Mouse (Mus musculus): ENCODE results near the gene Nucb1. TPM values are rescaled to one million over a fixed set of nuclear protein-coding genes. Genes with fewer than 3 reads are reported as not detected.

Gene Nucb1
- 140 and 158 TPM in 2 replicates for polyA plus RNA-seq (2015; fragmentation: Nextera tagmentation; extraction: Ambion mirVana)

GRCm38 (mm10) chr7:45509912-45510787, at the start of gene Nucb1:
TSS of gene Nucb1 (minus strand) at chr7:45510406.
- WGBS: under 1% methylated on average over 44 of the region's 44 CpGs
- peak within 1 kb of the TSS; percentile 90 for H3K27ac ChIP-seq (replicated peaks)
- peak; percentile 93 for ATAC-seq (ENCODE audit: low FRiP score)

DNA sequence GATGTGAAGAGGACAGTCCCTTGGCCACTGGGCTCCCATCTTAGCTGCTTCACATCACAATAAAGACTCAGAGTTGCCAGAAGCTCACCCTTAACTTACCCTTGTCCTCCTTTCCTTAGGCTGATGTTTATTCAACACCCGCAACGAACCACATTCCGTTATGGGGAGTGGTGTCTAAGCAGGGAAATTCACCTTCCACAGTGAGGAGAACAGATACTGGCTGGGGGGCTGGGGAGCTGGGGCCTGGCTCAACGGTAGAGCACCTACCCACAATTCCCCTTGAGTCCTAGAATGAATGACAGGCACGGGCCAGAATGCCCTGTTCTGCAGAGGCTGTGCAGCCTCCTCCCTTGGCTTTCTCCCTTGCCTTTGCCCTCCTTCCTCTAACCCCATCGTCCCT, 48.7 kb upstream of the Nucb1 start:
- no peak overlapping the region for H3K9ac ChIP-seq (replicated peaks)
- no peak for ATAC-seq (ENCODE audit: low FRiP score)
- peaks cover 5% of the 10 kb centered on the region; the same call in 1 of the 2 replicates for H3K4me1 ChIP-seq
- no peak overlapping the region for H3K27ac ChIP-seq (replicated peaks)
- H3K9me3 ChIP-seq (replicated peaks): no peaks in the 10 kb centered on the region
- no peak overlapping the region for H3K4me2 ChIP-seq
- H3K4me3 ChIP-seq (replicated peaks): no peak overlapping the region
- 67% methylated on average over 6 of the region's 6 CpGs for WGBS
- no peaks in the 10 kb centered on the region for H3K36me3 ChIP-seq
- H3K27me3 ChIP-seq (replicated peaks): no peaks in the 10 kb centered on the region

More at GRCm38 (mm10) chr7:45509912-45510787, at the start of gene Nucb1:
- Histone ChIP-seq H3K9me3 (replicated peaks) (no peaks in the 10 kb centered on the region), H3K36me3 (peaks cover 24% of the 10 kb centered on the region), H3K4me2 (peak within 1 kb of the TSS; percentile 97), H3K4me3 (replicated peaks) (peak within 1 kb of the TSS; percentile 84), H3K9ac (replicated peaks) (peak within 1 kb of the TSS; percentile 86), H3K4me1 (peaks cover 19% of the 10 kb centered on the region), H3K27me3 (replicated peaks) (no peaks in the 10 kb centered on the region)

DNA sequence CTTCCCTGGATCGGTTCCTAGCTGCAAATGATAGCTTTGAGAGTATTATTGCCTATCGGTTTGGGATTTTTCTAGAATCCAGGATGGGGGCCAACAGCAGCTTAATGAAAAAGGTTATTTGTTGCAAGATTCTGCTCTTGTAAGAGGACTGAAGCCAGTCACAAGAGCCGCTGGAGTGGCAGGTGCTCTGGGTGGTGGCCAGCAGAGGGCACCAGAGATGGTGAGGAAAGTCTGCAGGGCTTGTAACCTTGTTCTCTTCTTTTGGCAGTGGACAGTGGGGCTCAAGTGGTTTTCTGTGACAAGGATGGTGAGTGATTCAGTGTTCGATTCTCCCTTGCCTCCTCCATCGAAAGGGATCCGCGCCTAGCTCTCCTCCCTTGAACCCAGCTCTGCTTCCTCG, 45.6 kb upstream of the Nucb1 start:
- Histone ChIP-seq H3K27ac (replicated peaks) (no peak overlapping the region), H3K27me3 (replicated peaks) (no peaks in the 10 kb centered on the region)

DNA sequence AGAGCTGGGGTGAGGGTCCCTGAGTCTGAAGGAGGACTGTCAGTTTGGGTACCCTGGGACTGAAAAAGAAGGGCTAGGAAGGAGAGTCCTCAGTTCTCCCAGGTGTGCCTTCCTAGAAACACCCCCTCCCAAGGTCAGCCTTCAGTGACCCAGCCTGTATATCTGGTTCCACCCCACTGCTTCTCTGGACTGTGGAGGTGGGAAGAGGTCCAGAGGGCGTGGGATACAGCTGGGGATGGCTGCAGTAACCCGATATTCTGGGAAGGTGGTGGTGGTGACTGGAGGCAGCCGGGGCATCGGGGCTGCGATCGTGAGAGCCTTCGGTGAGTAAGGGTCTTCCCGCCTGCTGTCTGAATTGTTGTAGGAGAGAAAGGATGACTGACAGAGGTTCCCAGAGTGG, 44.5 kb upstream of the Nucb1 start, which contains the start of gene Hsd17b14:
Hsd17b14 (plus strand) TSS at position 150 of the 400 bp plus-strand sequence.
- WGBS: 56% methylated on average over 8 of the region's 8 CpGs
- no peaks in the 10 kb centered on the region for H3K36me3 ChIP-seq
- no peak for ATAC-seq (ENCODE audit: low FRiP score)
- H3K4me3 ChIP-seq (replicated peaks): no peak within 1 kb of the TSS
- no peak within 1 kb of the TSS for H3K27ac ChIP-seq (replicated peaks)
- H3K9me3 ChIP-seq (replicated peaks): no peaks in the 10 kb centered on the region
- H3K4me2 ChIP-seq: no peak within 1 kb of the TSS
- no peaks in the 10 kb centered on the region for H3K27me3 ChIP-seq (replicated peaks)
- no peak within 1 kb of the TSS for H3K9ac ChIP-seq (replicated peaks)
- no peaks in the 10 kb centered on the region for H3K4me1 ChIP-seq

More for the DNA sequence above, 45.6 kb upstream of the Nucb1 start:
- no peak overlapping the region for H3K4me3 ChIP-seq (replicated peaks)
- H3K4me1 ChIP-seq: no peaks in the 10 kb centered on the region
- H3K9me3 ChIP-seq (replicated peaks): no peaks in the 10 kb centered on the region
- no peak overlapping the region for H3K9ac ChIP-seq (replicated peaks)
- H3K36me3 ChIP-seq: no peaks in the 10 kb centered on the region
- no peak overlapping the region for H3K4me2 ChIP-seq
- WGBS: 37% methylated on average over 8 of the region's 8 CpGs
- ATAC-seq (ENCODE audit: low FRiP score): no peak

GRCm38 (mm10) chr7:45553990-45554389, 43.8 kb upstream of the Nucb1 start:
- Histone ChIP-seq H3K27me3 (replicated peaks) (no peaks in the 10 kb centered on the region), H3K4me2 (no peak overlapping the region), H3K4me1 (no peaks in the 10 kb centered on the region), H3K36me3 (no peaks in the 10 kb centered on the region), H3K9me3 (replicated peaks) (no peaks in the 10 kb centered on the region), H3K9ac (replicated peaks) (no peak overlapping the region), H3K4me3 (replicated peaks) (no peak overlapping the region), H3K27ac (replicated peaks) (no peak overlapping the region)
- ATAC-seq (ENCODE audit: low FRiP score): no peak
- 89% methylated on average over 2 of the region's 2 CpGs for WGBS

DNA sequence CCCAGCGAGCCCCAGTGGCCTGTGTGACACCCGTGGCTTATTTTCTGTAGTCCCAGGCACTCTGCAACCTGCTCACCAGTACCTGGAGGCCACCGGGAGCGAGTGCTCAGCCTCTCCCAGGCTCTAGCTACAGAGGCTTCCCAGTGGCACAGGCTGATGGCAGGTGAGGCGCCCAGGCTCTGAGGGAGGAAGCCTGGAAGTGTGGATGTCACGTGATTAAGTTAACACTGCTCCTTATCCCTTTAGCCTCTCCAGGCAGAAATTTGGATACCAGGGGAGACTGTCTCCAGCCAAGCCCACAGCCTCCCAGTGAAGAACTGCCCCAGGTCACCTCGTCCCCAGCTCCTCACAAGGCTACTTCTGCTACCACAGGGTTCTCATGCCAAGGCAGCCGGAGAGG, 43.3 kb upstream of the Nucb1 start:
- H3K9ac ChIP-seq (replicated peaks): no peak overlapping the region
- H3K27ac ChIP-seq (replicated peaks): no peak overlapping the region
- no peaks in the 10 kb centered on the region for H3K27me3 ChIP-seq (replicated peaks)
- ATAC-seq (ENCODE audit: low FRiP score): no peak
- H3K4me3 ChIP-seq (replicated peaks): no peak overlapping the region
- H3K4me1 ChIP-seq: no peaks in the 10 kb centered on the region
- no peaks in the 10 kb centered on the region for H3K9me3 ChIP-seq (replicated peaks)
- H3K36me3 ChIP-seq: no peaks in the 10 kb centered on the region
- WGBS: 71% methylated on average over 8 of the region's 8 CpGs
- no peak overlapping the region for H3K4me2 ChIP-seq

DNA sequence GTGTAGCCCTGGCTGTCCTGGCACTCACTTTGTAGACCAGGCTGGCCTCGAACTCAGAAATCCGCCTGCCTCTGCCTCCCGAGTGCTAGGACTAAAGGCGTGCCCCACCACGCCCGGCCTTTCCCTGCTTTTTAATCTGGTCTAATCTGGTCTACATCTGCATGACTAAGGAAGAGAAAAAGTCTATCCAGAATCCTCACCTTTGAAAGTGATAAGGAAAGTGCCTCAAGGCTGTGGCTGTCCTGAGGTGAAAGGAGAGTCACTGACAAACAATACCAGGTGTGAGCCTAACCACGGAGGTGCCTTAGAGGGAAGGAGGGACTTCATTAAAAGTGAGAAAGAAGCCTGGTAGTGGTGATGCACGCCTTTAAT, 41.3 kb upstream of the Nucb1 start:
- Histone ChIP-seq H3K9me3 (replicated peaks) (no peaks in the 10 kb centered on the region), H3K27ac (replicated peaks) (no peak overlapping the region), H3K36me3 (no peaks in the 10 kb centered on the region), H3K4me2 (no peak overlapping the region), H3K4me1 (no peaks in the 10 kb centered on the region), H3K4me3 (replicated peaks) (no peak overlapping the region), H3K27me3 (replicated peaks) (no peaks in the 10 kb centered on the region), H3K9ac (replicated peaks) (no peak overlapping the region)
- ATAC-seq (ENCODE audit: low FRiP score): no peak
- WGBS: 86% methylated on average over 8 of the region's 8 CpGs

GRCm38 (mm10) chr7:45550821-45551511, 40.8 kb upstream of the Nucb1 start:
- Histone ChIP-seq H3K9me3 (replicated peaks) (no peaks in the 10 kb centered on the region), H3K9ac (replicated peaks) (0 out of 2 replicates have a peak overlapping the region, but pooled peaks have one; percentile 10), H3K36me3 (no peaks in the 10 kb centered on the region), H3K4me3 (replicated peaks) (no peak overlapping the region), H3K27me3 (replicated peaks) (no peaks in the 10 kb centered on the region), H3K4me2 (no peak overlapping the region), H3K4me1 (no peaks in the 10 kb centered on the region), H3K27ac (replicated peaks) (no peak overlapping the region)
- no peak for ATAC-seq (ENCODE audit: low FRiP score)
- 76% methylated on average over 11 of the region's 11 CpGs for WGBS

DNA sequence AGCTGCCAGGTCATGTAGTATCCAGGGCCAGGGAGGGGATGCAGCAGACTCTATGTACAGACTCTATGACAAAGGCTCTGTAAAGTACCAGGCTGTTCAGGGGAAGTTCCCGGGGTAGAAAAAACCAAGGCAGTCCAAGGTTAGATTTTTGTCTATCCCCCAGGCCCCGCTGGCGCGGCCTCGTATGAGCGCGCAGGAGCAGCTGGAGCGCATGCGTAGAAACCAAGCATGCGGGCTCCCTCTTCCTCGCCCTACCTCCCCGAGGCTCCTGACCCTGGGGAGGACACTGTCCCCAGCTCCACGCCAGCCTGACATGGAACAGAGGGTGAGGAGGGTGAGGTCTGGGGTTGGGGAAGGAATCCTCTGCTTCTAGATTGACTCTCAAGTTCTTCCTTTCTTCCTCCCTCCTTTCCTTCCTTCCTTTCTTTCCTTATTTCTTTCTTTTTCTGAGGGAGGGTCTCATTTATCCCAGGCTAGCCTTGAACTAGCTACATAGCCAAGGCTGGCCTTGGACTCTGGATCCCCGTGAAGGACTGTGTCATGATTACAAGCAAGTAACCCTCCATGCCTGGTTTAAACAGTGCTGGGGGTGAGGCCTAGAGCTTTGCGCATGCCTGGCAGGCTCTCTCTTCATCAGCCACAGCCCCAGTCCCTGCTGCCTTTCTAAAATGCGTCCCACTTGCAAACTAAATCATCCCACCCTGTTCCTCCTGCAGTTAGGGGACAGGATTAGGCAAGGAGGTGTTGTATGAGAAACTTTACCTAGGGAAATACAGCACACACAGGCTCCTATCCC, 39.6 kb upstream of the Nucb1 start:
- WGBS: 91% methylated on average over 16 of the region's 16 CpGs

DNA sequence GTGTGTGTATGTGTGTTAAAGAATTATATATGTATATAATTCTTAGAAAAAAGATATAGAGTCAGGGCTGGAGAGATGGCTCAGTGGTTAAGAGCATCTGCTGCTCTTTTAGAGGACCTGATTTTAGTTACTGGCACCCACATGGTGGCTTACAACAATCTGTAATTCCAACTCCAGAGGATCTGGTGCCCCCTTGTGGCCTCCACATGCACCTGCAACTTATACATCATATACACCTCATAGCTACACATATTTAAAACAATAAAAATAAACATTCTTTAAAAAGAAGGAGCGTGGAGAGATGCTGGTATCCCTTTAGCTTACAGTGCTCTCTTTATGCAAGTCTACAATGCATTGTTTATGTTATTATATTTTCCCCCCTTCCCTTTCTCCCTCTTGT, 34.3 kb upstream of the Nucb1 start:
- 87% methylated on average over 1 of the region's 1 CpGs for WGBS
- no peak overlapping the region for H3K4me2 ChIP-seq
- no peak for ATAC-seq (ENCODE audit: low FRiP score)
- H3K36me3 ChIP-seq: no peaks in the 10 kb centered on the region
- no peaks in the 10 kb centered on the region for H3K27me3 ChIP-seq (replicated peaks)
- no peak overlapping the region for H3K9ac ChIP-seq (replicated peaks)
- no peak overlapping the region for H3K27ac ChIP-seq (replicated peaks)
- H3K4me1 ChIP-seq: no peaks in the 10 kb centered on the region
- H3K9me3 ChIP-seq (replicated peaks): no peaks in the 10 kb centered on the region
- no peak overlapping the region for H3K4me3 ChIP-seq (replicated peaks)

More for the DNA sequence above, 39.6 kb upstream of the Nucb1 start:
- Histone ChIP-seq H3K36me3 (no peaks in the 10 kb centered on the region), H3K4me3 (replicated peaks) (no peak overlapping the region), H3K4me2 (no peak overlapping the region), H3K9ac (replicated peaks) (no peak overlapping the region), H3K4me1 (no peaks in the 10 kb centered on the region), H3K27me3 (replicated peaks) (no peaks in the 10 kb centered on the region), H3K27ac (replicated peaks) (no peak overlapping the region), H3K9me3 (replicated peaks) (no peaks in the 10 kb centered on the region)
- ATAC-seq (ENCODE audit: low FRiP score): no peak

DNA sequence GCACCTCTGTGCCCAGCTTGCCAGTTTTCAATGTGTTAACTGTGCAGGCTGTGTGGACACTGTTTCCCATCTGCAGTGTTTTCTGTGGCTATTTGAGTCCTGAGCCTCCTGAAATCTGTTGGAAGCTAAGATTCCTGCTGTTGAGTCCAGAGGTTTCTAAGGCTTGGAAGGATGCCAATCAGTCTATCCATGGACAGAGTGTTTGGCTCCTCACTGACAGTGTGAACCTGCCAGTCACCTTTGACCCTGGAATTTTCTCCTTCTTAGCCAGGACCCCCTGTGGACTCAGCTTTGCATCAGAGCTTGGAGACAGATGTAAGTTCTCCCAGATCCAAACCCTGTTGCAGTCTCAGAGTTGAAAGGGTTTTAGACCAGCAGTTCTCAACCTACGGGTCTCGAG, 30.0 kb upstream of the Nucb1 start:
- H3K9me3 ChIP-seq (replicated peaks): no peaks in the 10 kb centered on the region
- no peak for ATAC-seq (ENCODE audit: low FRiP score)
- H3K4me1 ChIP-seq: peaks cover 7% of the 10 kb centered on the region
- no peak overlapping the region for H3K4me2 ChIP-seq
- no peaks in the 10 kb centered on the region for H3K36me3 ChIP-seq
- no peaks in the 10 kb centered on the region for H3K27me3 ChIP-seq (replicated peaks)
- 81% methylated on average over 2 of the region's 2 CpGs for WGBS
- H3K4me3 ChIP-seq (replicated peaks): no peak overlapping the region
- no peak overlapping the region for H3K27ac ChIP-seq (replicated peaks)
- H3K9ac ChIP-seq (replicated peaks): no peak overlapping the region

All from neural tube, embryonic 15.5 days (tissue).